Mouse (Mus musculus) forebrain, embryonic 12.5 days (tissue): ENCODE measurements at regions not wholly inside any gene's neighbourhood (a gene's known extent, or its start where the extent isn't known, plus 50 kb on each side); places are given as distances from the start of the nearest gene placed in this dataset.

ENCODE experiments used
- ATAC-seq: fragments of 200-750 bp; cut with Nextera tagmentation; 2 replicates; pipeline ENCODE4 v1.8.0; 2017; ENCODE audit warnings: moderate TSS enrichment; ENCODE audit not compliant: low FRiP score
- H3K27ac ChIP-seq: fragments of 300-500 bp; sonication (generic); 2 replicates; pipeline ENCODE4 v1.5.1; 2016; ENCODE audit warnings: mild to moderate bottlenecking
- H3K27me3 ChIP-seq: fragments of 300-500 bp; sonication (generic); 2 replicates; pipeline ENCODE4 v1.6.1; 2016; ENCODE audit warnings: mild to moderate bottlenecking
- H3K36me3 ChIP-seq: fragments of 300-500 bp; sonication (generic); replicated peaks from 2 replicates; pipeline ENCODE4 v1.6.1; 2016; ENCODE audit warnings: mild to moderate bottlenecking
- H3K4me1 ChIP-seq: fragments of 300-500 bp; sonication (generic); 2 replicates; pipeline ENCODE4 v1.6.1; 2016
- H3K4me2 ChIP-seq: fragments of 300-500 bp; sonication (generic); 2 replicates; pipeline ENCODE4 v1.6.1; 2016; ENCODE audit warnings: mild to moderate bottlenecking, moderate library complexity
- H3K4me3 ChIP-seq: fragments of 300-500 bp; sonication (generic); replicated peaks from 2 replicates; pipeline ENCODE4 v1.5.1; 2016; ENCODE audit warnings: mild to moderate bottlenecking
- H3K9ac ChIP-seq: fragments of 300-500 bp; sonication (generic); 2 replicates; pipeline ENCODE4 v1.6.1; 2016; ENCODE audit warnings: mild to moderate bottlenecking
- H3K9me3 ChIP-seq: fragments of 300-500 bp; sonication (generic); 2 replicates; pipeline ENCODE4 v1.6.1; 2016
- WGBS: fragments of 180-500 bp; shearing (Covaris S2); methylation state at CpG from one replicate; pipeline ENCODE4 v1.1.7; 2016; 5-methylcytosine and 5-hydroxymethylcytosine counted together

DNA sequence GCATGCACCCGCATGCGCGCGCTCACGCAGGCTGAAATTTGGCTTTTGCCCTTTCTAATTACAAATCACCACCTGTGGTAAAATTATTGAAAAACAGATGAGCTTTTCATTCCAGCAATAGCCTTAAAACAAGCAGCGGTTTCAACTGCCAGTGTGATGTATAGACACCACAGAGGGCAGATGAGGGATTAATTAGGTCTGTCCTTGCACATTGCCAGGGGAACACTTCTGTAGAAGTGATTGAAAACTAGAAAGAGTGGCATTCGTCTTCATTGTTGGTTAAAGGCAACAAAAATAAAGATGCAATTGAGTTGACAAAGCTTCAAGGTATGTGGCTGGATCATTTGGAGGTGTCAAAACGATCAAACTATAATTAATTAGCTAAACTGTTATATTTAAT, 672.5 kb downstream of the Tfap2b start:
- Histone ChIP-seq H3K4me1 (peaks cover 3% of the 10 kb centered on the region; the same call in 1 of the 2 replicates), H3K27ac (no peak overlapping the region), H3K36me3 (no peaks in the 10 kb centered on the region), H3K4me2 (peak overlapping the region; percentile 19; the same call in 1 of the 2 replicates), H3K9me3 (no peaks in the 10 kb centered on the region), H3K9ac (no peak overlapping the region), H3K4me3 (no peak overlapping the region), H3K27me3 (no peaks in the 10 kb centered on the region)
- 46% methylated on average over 8 of the region's 8 CpGs for WGBS
- ATAC-seq: no peak

GRCm38 (mm10) chr1:19899426-19899825, 690.7 kb downstream of the Tfap2b start:
- 30% methylated on average over 5 of the region's 5 CpGs for WGBS
- 0 out of 2 replicates have a peak, but pooled peaks have one; percentile 30 for ATAC-seq
- H3K36me3 ChIP-seq: no peaks in the 10 kb centered on the region
- peaks cover 55% of the 10 kb centered on the region for H3K27me3 ChIP-seq
- H3K27ac ChIP-seq: no peak overlapping the region
- no peaks in the 10 kb centered on the region for H3K9me3 ChIP-seq
- H3K4me3 ChIP-seq: no peak overlapping the region
- no peak overlapping the region for H3K4me2 ChIP-seq
- H3K9ac ChIP-seq: no peak overlapping the region
- peaks cover 18% of the 10 kb centered on the region for H3K4me1 ChIP-seq

DNA sequence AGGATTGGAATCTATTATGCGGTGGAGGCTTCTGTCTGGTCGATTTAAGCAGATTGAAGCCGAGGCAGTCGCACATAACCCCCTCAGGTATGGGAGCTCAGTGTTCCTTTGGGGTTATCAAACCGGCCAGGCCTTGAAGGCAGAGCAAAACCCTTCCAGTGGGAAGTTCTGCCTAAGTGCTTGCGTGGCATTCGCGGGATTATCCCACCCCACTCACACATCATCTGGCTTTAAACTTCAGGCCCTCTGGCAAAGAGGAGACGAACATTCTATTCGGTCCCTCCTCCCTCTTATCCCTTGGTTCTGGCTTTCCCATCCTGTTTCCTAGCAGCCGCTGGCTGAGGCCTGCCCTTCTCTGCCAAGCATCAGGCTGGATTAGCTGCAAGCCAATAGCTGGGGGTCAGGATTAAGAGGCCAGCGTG, 691.2 kb downstream of the Tfap2b start:
- Histone ChIP-seq H3K9me3 (no peaks in the 10 kb centered on the region), H3K4me2 (no peak overlapping the region), H3K4me3 (no peak overlapping the region), H3K36me3 (no peaks in the 10 kb centered on the region), H3K27ac (no peak overlapping the region), H3K27me3 (peaks cover 58% of the 10 kb centered on the region), H3K9ac (no peak overlapping the region), H3K4me1 (peaks cover 18% of the 10 kb centered on the region)
- ATAC-seq: peak; percentile 53; the same call in 1 of the 2 replicates
- WGBS: 12% methylated on average over 12 of the region's 12 CpGs

DNA sequence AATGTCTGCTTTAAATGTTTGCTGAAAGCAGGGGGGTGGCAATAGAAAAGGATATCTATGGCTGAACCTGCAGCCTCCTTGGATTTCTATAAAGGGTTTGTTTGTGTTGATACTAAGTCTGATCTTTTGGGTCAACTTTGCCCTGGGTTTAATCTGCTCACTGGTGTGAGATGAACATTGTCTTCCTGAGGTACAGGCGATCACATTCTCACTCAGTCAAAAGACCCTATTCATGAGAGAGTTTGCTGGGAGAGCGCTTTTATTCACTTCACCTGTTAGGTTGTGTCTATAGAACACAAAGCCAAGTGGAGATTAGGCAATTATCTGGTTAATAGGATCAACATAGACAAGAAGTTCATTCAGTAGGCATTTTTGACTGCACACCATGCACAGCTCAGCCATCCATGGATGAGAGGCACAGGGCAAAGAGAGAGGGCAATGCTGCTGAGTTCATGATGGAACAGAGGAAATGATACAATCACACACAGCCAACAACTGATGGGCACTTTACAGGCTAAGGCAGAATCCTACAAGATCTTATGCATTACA, 692.3 kb downstream of the Tfap2b start:
- H3K9me3 ChIP-seq: no peaks in the 10 kb centered on the region
- H3K4me1 ChIP-seq: peaks cover 18% of the 10 kb centered on the region
- 2% methylated on average over 2 of the region's 2 CpGs for WGBS
- no peaks in the 10 kb centered on the region for H3K36me3 ChIP-seq
- H3K27ac ChIP-seq: no peak overlapping the region
- H3K4me3 ChIP-seq: no peak overlapping the region
- no peak overlapping the region for H3K9ac ChIP-seq
- H3K27me3 ChIP-seq: peaks cover 55% of the 10 kb centered on the region
- peak; percentile 30; the same call in 1 of the 2 replicates for ATAC-seq
- no peak overlapping the region for H3K4me2 ChIP-seq

- WGBS: 24% methylated on average over 2 of the region's 2 CpGs
- Histone ChIP-seq H3K27me3 (peaks cover 40% of the 10 kb centered on the region), H3K36me3 (no peaks in the 10 kb centered on the region), H3K27ac (no peak overlapping the region), H3K9me3 (no peaks in the 10 kb centered on the region), H3K9ac (no peak overlapping the region), H3K4me1 (peaks cover 3% of the 10 kb centered on the region; the same call in 1 of the 2 replicates), H3K4me3 (no peak overlapping the region), H3K4me2 (no peak overlapping the region)
- no peak for ATAC-seq
Measured at GRCm38 (mm10) chr1:19912194-19912846, 703.6 kb downstream of the Tfap2b start.

- no peak overlapping the region for H3K27ac ChIP-seq
- peaks cover 26% of the 10 kb centered on the region for H3K27me3 ChIP-seq
- 92% methylated on average over 4 of the region's 4 CpGs for WGBS
- H3K9ac ChIP-seq: no peak overlapping the region
- H3K4me2 ChIP-seq: no peak overlapping the region
- H3K36me3 ChIP-seq: no peaks in the 10 kb centered on the region
- no peak for ATAC-seq
- no peaks in the 10 kb centered on the region for H3K4me1 ChIP-seq
- H3K4me3 ChIP-seq: no peak overlapping the region
- H3K9me3 ChIP-seq: no peaks in the 10 kb centered on the region
Measured at GRCm38 (mm10) chr1:19918762-19919161, 699.1 kb downstream of the Pkhd1 start.

DNA sequence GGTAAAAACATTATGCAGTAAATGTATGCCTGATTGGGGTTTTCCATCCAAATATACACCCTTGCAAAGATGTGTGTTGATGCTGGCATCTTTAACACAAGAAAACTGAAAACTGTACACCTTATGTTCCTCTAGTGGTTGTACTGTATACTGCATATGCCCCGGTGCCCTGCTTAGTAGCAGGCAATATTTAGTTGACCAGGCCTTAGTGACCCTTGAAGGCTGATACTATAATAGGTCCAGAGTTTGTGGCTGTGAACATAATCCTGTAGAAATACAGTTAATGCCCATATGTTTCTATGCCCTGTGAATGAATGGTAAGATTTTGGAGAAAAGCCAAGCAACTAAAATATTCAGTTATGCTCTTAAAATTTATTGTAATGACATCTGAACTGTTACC, 690.7 kb downstream of the Pkhd1 start:
- H3K27ac ChIP-seq: no peak overlapping the region
- peaks cover 5% of the 10 kb centered on the region for H3K4me1 ChIP-seq
- H3K9ac ChIP-seq: no peak overlapping the region
- H3K4me3 ChIP-seq: no peak overlapping the region
- no peak overlapping the region for H3K4me2 ChIP-seq
- ATAC-seq: no peak
- 78% methylated on average over 1 of the region's 1 CpGs for WGBS
- no peaks in the 10 kb centered on the region for H3K36me3 ChIP-seq
- H3K27me3 ChIP-seq: peaks cover 52% of the 10 kb centered on the region
- H3K9me3 ChIP-seq: no peaks in the 10 kb centered on the region

DNA sequence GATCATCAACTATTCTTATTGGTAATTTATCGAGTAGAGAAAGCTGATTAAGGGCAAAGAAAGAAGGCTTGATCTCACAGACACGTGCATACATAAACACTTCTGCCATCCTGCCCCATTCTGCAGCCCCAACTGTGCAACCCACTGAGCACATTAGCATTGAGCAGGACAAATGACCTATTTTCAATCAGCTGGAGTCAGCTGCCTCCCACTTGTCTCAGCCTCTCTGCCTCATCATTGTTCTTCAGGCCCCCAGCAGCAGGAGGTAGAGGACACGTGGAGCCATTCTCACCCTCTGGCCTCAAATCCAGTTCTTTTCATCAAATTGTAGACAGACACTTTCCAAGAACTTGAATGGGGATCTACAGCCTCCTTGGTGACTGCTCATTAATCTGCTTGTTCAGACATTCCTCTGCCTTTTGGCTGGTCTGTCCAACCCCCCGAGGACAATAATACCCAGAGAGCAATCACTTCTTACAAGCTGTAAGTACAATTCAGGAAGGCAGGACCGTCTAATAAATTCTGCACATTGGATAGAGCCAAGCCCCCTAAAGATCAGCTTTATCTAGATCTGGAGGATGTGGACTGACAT, 690.0 kb downstream of the Pkhd1 start:
- H3K27me3 ChIP-seq: peaks cover 50% of the 10 kb centered on the region
- H3K4me1 ChIP-seq: peaks cover 5% of the 10 kb centered on the region
- H3K36me3 ChIP-seq: no peaks in the 10 kb centered on the region
- no peak overlapping the region for H3K9ac ChIP-seq
- no peak overlapping the region for H3K27ac ChIP-seq
- no peak overlapping the region for H3K4me2 ChIP-seq
- H3K9me3 ChIP-seq: no peaks in the 10 kb centered on the region
- peak; percentile 69 for ATAC-seq
- H3K4me3 ChIP-seq: no peak overlapping the region
- 4% methylated on average over 5 of the region's 5 CpGs for WGBS

DNA sequence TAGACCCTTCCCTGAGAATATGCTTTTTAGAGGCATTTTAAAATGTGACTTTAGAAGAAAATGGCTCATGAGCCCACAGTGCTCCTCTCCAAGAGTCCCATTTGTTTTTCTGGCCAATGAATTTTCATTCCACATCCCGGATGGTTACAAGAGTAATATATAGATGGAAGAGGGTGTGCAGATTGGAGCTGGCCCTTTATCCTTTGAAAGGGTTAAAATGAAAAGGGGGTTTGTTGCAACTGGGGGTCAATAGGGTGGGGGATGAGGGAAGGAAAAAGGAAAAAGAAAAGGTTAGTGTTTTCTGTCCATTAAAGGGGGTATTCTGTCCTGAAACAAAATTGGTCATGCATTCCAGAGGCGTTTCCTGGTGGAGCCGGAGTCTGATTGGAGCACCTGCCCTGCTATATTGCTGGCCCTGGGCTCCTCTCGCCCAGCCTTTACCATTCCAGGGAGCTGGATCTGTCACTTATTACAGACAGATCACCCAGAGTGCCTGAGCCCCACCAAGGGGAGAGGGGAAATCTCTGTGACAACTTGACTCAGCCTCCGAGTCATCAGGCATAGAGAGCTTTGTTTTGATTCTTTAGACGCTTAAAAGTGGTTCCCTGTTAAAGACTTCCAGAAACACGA, 666.7 kb downstream of the Pkhd1 start:
- Histone ChIP-seq H3K4me2 (peak overlapping the region; percentile 6; the same call in 1 of the 2 replicates), H3K36me3 (no peaks in the 10 kb centered on the region), H3K27me3 (0 out of 2 replicates have a peak, but pooled peaks cover 9% of the 10 kb centered on the region), H3K27ac (no peak overlapping the region), H3K4me3 (no peak overlapping the region), H3K9ac (no peak overlapping the region), H3K9me3 (no peaks in the 10 kb centered on the region), H3K4me1 (peaks cover 6% of the 10 kb centered on the region)
- 18% methylated on average over 7 of the region's 7 CpGs for WGBS
- no peak for ATAC-seq

DNA sequence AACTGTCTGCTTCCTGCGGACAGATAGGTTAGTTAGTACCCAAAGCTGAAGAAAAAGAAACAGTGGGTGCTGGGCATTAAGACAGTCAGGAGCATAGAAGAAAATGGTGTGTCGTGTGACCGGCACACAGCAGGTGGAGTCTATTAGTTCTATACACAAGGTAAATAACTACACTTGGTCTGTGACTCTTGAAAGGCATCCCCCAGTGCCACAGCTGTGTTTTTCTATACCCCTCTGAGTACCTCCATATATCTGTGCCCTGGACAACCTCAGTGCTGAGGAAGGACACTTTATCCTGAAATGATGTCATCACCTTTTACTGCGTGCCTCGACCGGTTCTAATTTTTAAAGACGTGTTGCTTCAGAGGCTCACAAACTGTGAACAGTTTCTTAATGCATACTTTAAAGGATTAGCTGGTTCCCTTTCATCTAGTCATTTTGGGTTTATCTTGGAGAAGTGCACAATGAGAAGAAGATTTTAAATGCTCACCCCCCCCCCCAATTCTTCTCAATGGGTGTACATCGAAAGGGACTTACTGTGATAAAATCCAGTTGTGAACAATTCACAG, 666.1 kb downstream of the Pkhd1 start:
- no peaks in the 10 kb centered on the region for H3K36me3 ChIP-seq
- H3K4me1 ChIP-seq: peaks cover 6% of the 10 kb centered on the region
- WGBS: 25% methylated on average over 8 of the region's 8 CpGs
- H3K4me3 ChIP-seq: no peak overlapping the region
- H3K27ac ChIP-seq: no peak overlapping the region
- peak overlapping the region; percentile 6; the same call in 1 of the 2 replicates for H3K4me2 ChIP-seq
- ATAC-seq: no peak
- 0 out of 2 replicates have a peak, but pooled peaks cover 9% of the 10 kb centered on the region for H3K27me3 ChIP-seq
- no peaks in the 10 kb centered on the region for H3K9me3 ChIP-seq
- no peak overlapping the region for H3K9ac ChIP-seq

DNA sequence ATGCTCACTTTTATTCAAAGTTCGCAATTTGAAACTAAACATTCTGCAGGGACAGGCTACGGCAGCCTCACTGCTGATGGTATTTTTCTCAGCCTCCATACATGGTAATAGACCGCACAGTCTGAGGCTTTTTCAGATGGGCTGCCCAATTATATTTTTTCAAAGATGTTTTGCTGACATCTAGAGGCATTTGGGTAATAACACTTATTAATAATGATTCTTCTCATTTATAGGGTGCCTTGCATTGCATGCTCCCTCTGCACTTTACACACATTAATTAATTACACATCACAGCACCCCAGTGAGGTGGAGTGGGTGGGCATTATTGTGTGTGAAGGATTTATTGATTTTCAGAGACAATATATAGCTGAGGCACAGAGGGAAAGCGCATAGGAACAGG, 644.5 kb downstream of the Pkhd1 start:
- Histone ChIP-seq H3K36me3 (no peaks in the 10 kb centered on the region), H3K9me3 (no peaks in the 10 kb centered on the region), H3K4me1 (no peaks in the 10 kb centered on the region), H3K4me2 (no peak overlapping the region), H3K4me3 (no peak overlapping the region), H3K27ac (no peak overlapping the region), H3K27me3 (peaks cover 32% of the 10 kb centered on the region), H3K9ac (no peak overlapping the region)
- WGBS: 38% methylated on average over 4 of the region's 4 CpGs
- ATAC-seq: peak; percentile 74; the same call in 1 of the 2 replicates

GRCm38 (mm10) chr1:19973981-19974380, 643.9 kb downstream of the Pkhd1 start:
- no peak for ATAC-seq
- H3K27ac ChIP-seq: no peak overlapping the region
- H3K4me3 ChIP-seq: no peak overlapping the region
- no peaks in the 10 kb centered on the region for H3K36me3 ChIP-seq
- no peaks in the 10 kb centered on the region for H3K4me1 ChIP-seq
- no peak overlapping the region for H3K9ac ChIP-seq
- H3K9me3 ChIP-seq: no peaks in the 10 kb centered on the region
- no peak overlapping the region for H3K4me2 ChIP-seq
- WGBS: 62% methylated on average over 2 of the region's 2 CpGs
- H3K27me3 ChIP-seq: peaks cover 36% of the 10 kb centered on the region
